Mouse (Mus musculus): ENCODE results near the gene 1700040F15Rik.
"Not testable (repeated sequence)": the region's sequence is repeated elsewhere in the genome, so short reads cannot be mapped to it uniquely, and the experiment has no call there.

The 1700040F15Rik gene

DNA sequence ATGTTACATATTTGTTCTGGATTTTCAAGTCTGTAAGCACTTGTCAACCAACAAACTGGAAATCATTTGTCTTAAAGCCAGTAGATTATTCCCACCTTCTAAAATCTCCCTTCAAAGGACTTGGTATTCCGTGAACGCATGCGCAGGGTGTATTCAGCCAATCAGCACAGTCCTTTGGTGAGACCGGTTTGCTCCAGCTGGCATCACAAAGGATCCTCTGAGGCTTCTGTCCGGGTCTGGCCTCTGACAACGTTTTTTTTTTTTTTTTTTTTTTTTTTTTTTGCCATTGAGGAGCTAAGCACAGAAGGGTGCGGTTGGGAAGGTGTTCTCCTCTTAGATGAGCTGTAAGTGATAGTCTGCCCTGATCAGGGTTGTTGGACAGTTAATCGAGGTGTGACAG, at the start of gene 1700040F15Rik:
TSS of gene 1700040F15Rik (plus strand) at position 301 of the 400 bp plus-strand sequence.
- DNase-seq (ENCODE audit: low read depth, low spot score) = not testable (repeated sequence)
